Mouse (Mus musculus) A20 (cell line): Measurements from ENCODE around the gene Dda1.
A peak's percentile ranks its signal among the peaks of the same experiment; 100 is the strongest.

Experiments used
- DNase-seq: peaks from one replicate; pipeline ENCODE4 v3.0.0-alpha.2; 2011; ENCODE audit warnings: low read depth, low spot score

Dda1 gene

DNA sequence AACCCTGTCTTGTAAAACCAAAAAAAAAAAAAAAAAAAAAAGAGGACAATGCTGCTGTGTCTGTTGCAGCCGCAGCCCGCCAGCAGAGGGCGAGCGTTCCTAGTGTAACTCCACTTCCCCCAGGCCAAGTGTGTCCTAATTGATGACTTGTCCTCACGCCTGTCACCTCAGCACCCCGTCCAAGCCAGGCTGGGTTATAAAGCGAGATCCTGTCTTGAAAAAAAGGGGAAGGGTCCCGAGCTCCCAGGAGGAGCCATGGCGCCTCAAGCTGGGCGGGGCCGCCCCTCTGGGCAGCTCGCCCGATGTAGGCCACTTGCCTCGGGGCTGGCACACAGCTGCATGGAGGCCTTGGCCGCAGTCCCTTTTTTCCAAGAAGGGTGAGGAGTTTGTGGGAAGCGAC, 26.0 kb downstream of the Dda1 start:
- peak; percentile 82 for DNase-seq

DNA sequence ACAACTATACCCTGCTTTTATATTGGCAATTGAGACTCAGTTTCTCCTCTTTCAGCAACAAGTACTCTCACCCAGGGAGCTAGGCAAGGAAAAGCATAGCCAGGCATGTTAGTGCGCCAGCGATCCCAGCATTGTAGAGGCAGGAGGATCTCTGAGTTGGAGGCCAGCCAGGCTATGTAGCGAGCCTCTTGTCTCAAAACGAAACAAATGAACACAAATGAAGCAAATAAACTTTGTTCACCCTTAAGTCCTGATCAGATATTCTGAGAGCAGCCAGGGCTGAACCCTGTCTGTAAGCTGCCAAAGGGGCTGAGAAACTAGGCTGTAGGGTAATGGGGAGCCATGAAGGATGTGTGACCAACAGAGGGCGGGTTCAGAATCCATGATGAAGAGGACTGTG, 26.8 kb downstream of the Dda1 start:
- no peak for DNase-seq

DNA sequence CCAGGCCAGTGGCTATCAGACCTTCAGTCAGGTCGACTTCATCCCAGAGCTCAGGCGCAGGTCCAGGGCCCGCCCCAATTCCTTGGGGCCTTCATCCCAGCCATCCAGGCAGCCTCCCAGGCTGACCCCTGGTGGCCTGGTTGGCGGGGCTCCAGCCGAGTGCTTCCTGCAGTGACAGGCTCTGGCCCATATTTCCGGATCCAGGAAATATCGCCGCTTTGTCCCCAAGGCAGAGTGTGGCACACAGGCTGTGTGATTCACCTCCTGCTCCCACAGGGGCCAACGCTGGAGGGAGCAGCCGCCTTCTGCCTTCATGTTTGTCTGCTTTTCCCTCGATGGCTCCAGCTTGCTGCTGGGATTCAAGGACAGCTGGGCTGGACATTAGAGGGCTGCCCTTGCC, 27.5 kb downstream of the Dda1 start:
- no peak for DNase-seq

DNA sequence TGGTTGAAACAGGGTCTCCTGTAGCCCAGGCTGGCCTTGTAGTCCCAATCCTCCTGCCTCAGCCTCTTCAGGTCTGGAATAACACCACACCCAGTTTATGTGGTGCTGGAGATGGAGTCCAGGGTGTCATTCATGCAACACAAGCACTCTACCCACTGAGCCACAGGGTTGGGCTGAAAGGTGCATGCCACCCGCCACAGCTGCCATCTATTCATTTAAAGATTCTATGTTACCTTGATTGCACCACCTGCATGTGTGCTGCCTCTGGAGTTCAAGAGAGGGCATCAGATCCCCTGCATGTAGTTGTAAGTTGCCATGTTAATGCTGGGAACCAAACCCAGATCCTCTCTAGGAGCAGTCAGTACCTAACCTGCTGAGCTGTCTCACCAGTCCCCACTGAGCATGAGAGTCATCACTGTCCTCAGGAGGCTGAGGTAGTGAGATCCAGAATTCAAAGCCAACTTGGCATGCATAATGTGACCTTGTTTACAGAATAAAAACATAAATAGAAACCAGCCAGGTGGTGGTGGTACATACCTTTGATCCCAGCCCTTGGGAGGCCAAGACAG, 28.2 kb downstream of the Dda1 start:
- no peak for DNase-seq

DNA sequence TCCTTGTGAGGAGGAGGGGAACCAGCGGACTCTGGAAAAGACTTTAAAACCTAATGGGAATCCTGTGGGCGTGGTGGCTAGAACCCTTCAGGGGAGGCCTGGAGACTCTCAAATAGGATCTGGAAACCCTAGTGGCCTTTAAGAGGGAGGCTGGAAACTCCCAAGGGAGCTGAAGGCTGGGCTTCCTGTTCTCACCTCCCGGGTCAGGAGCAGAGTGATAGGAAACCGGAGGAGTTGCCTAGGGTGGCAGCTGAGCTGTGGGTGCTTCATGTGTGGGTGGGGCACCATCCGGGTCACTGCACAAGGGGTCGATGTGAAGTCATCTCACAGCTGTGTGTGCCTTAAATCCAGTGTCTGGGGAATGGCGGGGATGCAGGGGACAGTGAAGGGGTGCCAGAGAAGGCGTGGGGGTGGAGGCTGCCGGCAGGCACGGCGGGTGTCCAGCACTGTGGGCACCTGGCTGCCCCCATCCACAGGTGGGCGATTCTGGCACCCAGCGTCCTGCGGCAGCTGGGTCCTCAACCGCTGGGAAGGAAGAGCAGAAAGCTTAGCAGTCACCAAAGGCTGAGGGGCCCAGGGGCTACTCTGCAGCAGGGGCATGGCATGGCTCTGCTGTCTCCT, 29.0 kb downstream of the Dda1 start:
- no peak for DNase-seq

DNA sequence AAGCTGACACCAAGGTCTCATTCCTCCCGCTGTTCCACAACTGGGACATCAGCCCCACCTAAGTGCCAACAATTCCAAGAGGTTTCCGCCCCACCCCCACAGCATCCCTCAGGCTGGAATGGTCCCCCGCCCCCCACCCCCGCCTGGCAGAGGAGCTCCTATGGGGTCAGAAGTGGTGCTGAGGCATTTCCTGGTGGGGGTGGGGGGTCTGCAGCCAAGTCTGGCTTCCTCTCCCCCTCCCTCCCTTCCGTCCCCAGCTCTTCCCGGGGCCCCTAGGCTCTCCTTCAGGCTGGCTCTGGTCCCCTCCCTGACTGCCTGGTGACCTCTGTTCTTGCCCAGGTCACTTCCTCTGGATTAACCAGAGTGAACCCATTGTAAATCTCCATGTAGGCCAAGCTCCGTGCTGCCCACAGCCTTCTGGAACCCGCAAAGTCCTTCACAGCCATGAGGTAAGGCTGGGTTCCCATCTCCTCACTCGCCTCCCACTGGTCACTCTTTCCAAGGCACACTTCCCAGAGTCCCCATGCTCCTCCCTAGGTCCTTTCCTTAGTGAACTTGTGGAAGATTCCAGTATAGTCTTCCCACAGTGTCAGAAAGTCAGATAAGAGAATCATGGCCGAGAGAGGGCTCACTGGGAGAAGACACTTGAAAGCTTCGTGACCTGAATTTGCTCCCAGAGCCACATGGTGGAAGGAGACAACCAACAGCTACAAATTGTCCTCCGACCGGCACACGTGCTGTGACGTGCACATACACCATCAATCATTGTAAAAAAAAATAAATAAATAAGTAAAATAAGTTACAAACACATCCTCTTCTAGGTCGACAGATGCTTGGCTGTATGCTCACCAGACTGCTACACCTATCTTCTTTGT, 30.1 kb downstream of the Dda1 start:
- no peak for DNase-seq

DNA sequence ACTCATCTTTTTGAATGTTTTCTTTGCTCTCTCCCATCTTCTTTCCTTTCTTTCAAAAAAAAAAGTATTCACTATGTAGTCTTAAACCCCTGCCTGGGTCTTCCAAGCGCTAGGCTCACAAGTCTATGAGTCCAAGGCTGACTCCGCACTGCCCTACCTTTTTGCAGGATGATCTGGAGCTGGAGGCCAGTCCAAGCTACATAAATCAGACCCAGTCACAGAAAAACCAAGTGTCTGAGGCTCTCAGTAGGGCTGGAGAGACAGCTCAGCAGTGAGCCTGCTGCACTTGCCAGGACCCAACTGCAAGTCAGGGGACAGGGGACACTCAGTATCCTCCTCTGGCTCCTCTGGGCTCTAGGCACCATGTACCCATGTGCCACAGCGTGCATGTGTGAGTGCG, 35.4 kb downstream of the Dda1 start:
- no peak for DNase-seq

DNA sequence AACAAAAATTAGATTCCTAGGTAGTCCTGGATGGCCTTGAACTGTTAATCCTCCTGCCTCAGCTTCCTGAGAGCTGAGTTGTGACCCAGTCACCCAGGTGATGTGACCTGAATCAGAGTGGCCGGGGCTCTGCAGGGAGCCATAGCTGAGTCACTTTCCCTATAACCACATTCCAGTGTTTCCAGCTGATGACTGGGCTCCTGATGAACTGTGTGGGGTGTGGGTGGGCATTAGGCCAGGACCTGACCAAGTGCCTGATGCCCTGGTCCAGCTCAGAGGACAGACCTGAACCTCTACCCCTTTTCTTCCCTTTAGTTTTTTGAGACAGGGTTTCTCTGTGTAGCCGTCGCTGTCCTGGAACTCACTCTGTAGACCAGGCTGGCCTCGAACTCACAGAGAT, 36.3 kb downstream of the Dda1 start:
- no peak for DNase-seq

DNA sequence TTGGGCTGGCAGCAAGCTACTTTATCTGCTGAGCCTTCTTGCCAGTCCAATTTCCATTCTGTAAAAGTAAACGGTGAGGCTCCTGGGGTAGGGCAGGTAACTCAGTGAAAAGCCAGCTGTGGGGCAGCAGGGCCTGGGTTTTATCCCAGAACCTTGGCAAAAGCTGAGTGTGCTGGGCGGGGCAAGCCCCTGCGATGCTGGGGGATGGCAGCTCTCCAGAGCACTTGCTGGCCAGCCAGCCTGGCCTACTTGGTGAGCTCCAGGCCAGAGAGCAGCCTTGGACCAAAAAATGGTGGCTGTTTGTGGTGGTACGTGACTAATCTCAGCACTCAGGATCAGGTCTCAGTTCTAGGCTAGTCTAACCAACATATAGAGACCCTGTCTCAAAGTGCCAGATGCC, 37.0 kb downstream of the Dda1 start:
- DNase-seq = no peak

DNA sequence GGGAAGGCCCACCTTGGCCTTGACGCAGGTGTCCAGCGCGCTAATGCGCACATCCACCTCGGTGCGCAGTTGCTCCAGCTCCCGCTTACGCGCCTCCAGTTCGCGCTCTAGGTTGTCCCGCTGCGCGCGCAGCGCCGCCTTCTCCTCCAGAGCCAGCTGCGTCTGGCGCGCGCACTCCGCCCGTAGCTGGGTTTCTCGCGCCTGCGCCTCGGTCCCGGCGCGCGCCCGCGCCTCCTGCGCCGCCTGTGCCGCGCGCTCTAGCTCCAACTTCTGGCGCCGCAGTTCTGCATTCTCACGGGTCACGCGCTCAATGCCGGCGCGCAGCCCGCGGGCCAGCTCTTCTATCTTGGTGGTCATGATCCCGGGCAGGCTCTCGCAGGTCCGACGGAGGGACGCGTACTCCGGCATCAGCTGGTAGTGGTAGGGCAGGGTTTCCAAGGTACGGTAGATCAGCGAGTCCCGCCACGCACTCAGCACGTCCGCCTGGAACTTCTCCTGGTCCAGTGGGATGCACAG, 38.6 kb downstream of the Dda1 start:
- DNase-seq = no peak

DNA sequence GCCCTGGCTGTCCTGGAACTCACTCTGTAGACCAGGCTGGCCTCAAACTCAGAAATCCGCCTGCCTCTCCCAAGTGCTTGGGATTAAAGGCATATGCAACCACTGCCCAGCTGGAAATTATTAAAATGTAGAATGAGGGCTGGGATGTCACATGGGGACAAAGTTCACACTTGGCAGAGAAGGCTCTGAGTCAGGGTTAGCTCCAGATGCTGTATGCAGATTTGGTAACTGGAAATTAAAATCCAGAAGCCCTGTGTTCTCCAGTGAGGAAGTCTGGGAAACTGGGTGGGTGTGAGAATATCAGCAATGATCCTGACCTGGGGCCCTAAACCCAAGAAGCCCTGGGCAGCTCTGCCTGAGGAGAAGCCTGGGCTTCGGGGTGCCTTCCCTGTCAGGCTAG, 40.3 kb downstream of the Dda1 start:
- no peak for DNase-seq

DNA sequence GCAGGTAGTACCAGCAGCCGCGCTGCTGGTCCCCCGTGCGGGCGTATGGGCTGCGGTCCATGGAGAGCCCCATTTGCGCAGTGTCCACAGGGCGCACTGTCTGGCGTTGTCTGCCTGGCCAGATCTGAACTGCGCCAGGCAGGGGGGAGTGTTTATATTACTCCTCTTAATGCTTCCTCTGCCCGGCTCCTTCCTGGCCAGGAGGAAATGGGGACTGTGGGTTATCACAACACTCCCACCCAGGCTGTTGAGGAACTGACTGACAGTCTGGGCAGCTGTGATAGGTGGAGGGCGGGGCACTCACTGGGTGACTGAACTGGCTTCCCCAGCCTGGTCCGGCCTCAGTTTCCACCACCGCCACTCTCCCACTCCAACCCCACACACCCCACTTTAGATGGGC, 42.6 kb downstream of the Dda1 start, which contains the start of gene Plvap:
TSS of gene Plvap (minus strand) at position 109 of the 400 bp plus-strand sequence.
- DNase-seq = no peak

DNA sequence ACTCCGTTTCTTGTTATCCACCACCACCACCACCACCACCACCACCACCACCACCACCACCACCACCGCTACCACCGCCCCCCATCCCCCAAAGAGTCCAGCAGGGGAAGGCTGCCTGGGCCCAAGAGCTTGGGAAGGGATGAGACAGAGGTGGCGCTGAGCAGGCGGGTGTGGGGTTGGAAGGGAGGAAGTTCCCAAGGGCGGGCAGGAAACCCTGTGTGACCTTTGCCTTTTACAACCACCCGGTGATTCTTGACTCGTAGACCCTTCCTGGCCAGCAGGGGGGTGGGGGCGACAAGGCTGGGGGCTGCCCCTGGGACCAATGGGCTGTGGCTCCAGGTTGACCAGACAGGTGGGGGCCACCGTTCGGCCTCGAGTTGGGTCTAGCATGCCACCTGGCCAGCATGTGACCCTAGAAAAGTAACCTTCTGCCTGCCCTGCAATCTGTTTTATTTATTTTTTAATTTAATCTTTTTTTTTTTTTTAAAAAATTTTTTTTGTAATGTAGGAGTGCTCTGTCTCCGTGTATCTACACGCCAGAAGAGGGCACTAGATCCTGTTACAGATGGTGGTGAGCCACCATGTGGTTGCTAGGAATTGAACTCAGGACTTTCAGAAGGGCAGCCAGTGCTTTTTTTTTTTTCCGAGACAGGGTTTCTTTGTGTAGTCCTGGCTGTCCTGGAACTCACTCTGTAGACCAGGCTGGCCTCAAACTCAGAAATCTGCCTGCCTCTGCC, 44.2 kb downstream of the Dda1 start:
- DNase-seq = no peak

DNA sequence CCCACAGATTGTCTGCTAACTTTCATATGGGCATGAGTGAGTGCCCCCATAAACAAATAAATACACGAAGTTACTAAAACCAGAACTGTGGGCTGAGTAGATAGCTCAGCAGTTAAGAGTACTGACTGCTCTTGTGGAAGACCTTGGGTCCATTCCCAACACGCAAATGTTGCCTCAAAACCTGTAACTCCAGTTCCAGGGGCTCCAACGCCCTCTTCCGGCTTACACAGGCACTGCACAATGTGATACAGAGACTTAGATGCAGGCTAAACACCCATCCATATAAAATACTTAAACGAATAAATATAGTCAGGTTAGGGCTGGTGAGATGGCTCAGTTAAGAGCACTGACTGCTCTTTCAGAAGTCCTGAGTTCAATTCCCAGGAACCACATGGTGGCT, 46.0 kb downstream of the Dda1 start:
- DNase-seq = no peak

DNA sequence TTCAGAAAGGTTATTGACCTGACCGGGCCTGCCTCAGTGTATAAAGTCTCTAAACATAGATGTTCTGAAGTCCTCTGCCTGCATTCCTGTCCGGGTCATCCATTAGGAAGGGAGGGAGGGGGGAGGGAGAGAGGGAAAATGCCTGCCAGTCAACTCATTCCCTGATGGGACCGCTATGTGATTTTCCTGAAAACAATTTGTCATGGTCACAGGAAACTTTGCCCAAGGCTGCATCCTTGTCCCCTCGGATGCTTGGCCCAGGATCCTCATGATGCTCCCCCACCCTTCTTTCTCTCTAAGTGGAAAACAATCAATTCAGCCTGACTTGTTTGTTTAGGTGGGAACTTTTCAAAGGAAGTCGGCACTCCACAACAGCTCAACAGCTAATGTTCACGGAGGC, 47.8 kb downstream of the Dda1 start:
- no peak for DNase-seq

DNA sequence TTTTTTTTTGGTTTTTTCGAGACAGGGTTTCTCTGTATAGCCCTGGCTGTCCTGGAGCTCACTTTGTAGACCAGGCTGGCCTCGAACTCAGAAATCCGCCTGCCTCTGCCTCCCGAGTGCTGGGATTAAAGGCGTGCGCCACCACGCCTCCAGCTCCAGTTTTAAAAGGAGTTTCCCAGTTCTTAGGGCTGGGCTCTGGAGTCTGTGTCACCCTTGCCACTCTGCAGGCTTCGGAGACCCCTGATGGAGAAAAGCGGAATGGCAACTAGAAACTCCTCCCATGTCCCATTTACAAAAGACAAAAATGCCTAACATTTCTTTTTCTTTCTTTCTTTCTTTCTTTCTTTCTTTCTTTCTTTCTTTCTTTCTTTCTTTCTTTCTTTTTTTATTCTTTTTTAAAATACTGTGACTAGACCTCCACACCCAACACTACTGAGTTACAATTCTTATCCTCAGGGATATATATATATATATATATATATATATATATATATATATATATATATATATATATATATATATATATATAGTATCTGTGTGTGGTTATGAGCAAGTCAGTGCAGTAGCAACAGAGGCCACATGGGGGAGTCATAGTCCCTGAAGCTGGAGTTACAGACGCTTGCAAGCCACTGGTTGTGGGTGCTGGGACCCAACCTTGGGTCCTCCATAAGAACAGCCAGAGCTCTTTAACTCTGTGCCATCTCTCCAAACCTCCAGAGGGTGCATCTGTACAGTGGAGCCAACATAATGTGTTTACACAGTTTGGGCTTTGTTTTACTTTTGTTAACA, 50.2 kb downstream of the Dda1 start:
- peak; percentile 58 for DNase-seq

DNA sequence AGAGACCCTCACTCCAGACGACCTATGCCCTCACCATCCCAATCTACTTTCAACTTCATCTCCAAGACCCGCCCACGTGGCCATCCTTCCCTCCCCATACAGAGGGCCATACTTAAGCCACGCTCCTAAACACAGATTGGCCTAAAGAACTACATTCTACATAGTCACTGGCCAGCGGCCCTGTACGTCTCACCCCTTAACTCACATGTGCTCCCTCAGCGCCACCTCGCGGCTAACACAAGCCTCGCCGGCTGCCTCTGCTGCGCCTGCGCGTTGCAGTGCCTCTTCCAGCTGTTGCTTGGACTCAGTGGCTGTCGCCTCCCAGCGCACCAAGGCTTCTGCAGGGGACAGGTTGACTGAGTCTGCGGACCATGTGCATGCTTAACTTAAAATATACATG, 52.6 kb downstream of the Dda1 start:
- DNase-seq = peak; percentile 94

DNA sequence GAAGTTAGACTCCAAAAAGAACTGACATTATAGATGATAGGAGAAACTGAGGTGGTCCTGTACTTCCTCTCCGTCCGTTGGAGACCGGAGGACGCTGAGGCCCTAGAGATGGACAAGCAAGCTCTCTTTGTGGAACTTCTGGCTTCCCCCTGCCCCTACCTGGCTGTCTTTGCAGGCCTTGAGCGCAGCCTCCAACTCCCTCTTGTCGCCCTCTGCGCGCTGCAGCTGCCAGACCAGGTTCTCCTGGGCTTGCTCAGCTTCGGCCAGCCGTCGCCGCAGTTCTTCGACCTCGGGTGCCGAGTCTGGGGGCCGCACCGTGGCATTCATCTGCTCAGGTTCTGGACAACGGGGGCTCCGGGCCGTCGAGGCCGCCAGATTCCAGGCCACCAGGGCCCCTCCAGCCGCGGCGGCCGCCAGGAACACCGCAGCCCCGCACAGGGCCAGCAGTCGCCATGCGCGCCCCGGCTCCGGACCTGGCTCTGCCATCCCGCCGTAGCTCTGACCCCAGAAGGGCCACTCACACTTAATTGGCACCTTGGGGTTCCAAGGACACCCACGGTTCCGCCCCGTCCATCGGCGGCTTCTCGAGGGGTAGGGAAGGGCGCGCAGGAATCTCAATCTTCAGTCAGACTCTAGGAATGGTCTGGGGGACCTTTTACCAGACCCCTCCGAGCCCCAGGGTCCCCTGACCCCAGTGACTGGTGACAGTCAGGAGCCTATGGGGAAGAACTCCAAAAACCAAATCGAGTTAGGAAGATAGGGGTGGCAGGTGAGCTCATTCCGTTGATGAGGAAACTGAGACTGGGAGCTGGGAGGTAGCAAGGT, 56.4 kb downstream of the Dda1 start, which contains the start of gene Ccdc194:
TSS of gene Ccdc194 (minus strand) at position 486 of the 825 bp plus-strand sequence.
- DNase-seq = no peak
